Mouse (Mus musculus) liver, adult 2 months (tissue): ENCODE measurements around the gene Ptprn. TPM values are rescaled to one million over a fixed set of nuclear protein-coding genes. Genes with fewer than 3 reads are reported as not detected.

Experiments
- DNase-seq: peaks from one replicate; pipeline ENCODE4 v3.0.0-alpha.2; 2011; ENCODE audit warnings: low read depth, low spot score; ENCODE audit errors: extremely low read depth
- H3K27ac ChIP-seq: fragments of 200-500 bp; replicated peaks from 2 replicates; pipeline ENCODE4 v1.5.1; 2012; ENCODE audit warnings: low read depth, mild to moderate bottlenecking, control low read depth, inconsistent platforms, low read length; ENCODE audit not compliant: insufficient read depth
- H3K27me3 ChIP-seq: fragments of 200-500 bp; 2 replicates; pipeline ENCODE4 v1.6.1; 2012; ENCODE audit warnings: mild to moderate bottlenecking, moderate library complexity, low read length, inconsistent platforms; ENCODE audit not compliant: control insufficient read depth, insufficient read depth
- H3K36me3 ChIP-seq: fragments of 200-500 bp; 2 replicates; pipeline ENCODE4 v1.6.1; 2012; ENCODE audit warnings: low read length, inconsistent platforms; ENCODE audit not compliant: control insufficient read depth, insufficient read depth
- H3K4me1 ChIP-seq: fragments of 200-500 bp; 2 replicates; pipeline ENCODE4 v1.6.1; 2011; ENCODE audit warnings: low read length; ENCODE audit not compliant: control insufficient read depth, insufficient read depth
- H3K4me3 ChIP-seq: fragments of 200-500 bp; 2 replicates; pipeline ENCODE4 v1.5.1; 2011; ENCODE audit warnings: low read depth, mild to moderate bottlenecking, control low read depth, low read length, moderate library complexity; ENCODE audit not compliant: insufficient read depth
- H3K79me2 ChIP-seq: fragments of 200-500 bp; 2 replicates; pipeline ENCODE4 v1.6.1; 2012; ENCODE audit warnings: inconsistent platforms, mild to moderate bottlenecking, low read length, moderate library complexity; ENCODE audit not compliant: control insufficient read depth, insufficient read depth
- H3K9ac ChIP-seq: fragments of 200-500 bp; 2 replicates; pipeline ENCODE4 v1.6.1; 2012; ENCODE audit warnings: low read depth, mild to moderate bottlenecking, control low read depth, inconsistent platforms, low read length
- CTCF ChIP-seq: fragments of 200-500 bp; IDR thresholded peaks from 2 replicates; pipeline ENCODE4 v1.5.1; 2011; ENCODE audit warnings: low read depth, low read length, control low read depth
- POLR2A ChIP-seq: fragments of 200-500 bp; IDR thresholded peaks from 2 replicates; pipeline ENCODE4 v1.6.1; 2011; ENCODE audit warnings: low read length, control low read depth; ENCODE audit not compliant: insufficient read depth; ENCODE audit errors: extremely low read depth
- WGBS: fragments of 180-500 bp; shearing (Covaris S2); methylation state at CpG from one replicate; pipeline ENCODE4 v1.1.7; 2018; 5-methylcytosine and 5-hydroxymethylcytosine counted together
- polyA plus RNA-seq: library from polyadenylated mRNA; depleted of rRNA; stranded (reverse); fragments of >200 nt; gene quantifications from 2 replicates; pipeline ENCODE4 v1.2.3, GENCODE M21; 2012
- total RNA-seq: library from RNA; depleted of rRNA; stranded (reverse); fragments of >200 nt; gene quantifications from 2 replicates; pipeline ENCODE4 v1.2.3, GENCODE M21; 2014

Gene Ptprn
- total and polyA plus RNA-seq, 2 experiments: under 0.01 TPM; not detected in 1

- Histone ChIP-seq H3K27ac (no peak within 1 kb of the TSS), H3K9ac (no peak within 1 kb of the TSS), H3K79me2 (0 out of 2 replicates have a peak, but pooled peaks cover 2% of the 10 kb centered on the region), H3K4me3 (no peak within 1 kb of the TSS), H3K27me3 (no peaks in the 10 kb centered on the region), H3K36me3 (no peaks in the 10 kb centered on the region), H3K4me1 (peaks cover 2% of the 10 kb centered on the region)
- TF ChIP-seq POLR2A (no peak), CTCF (no peak)
- WGBS: 83% methylated on average over 5 of the region's 5 CpGs
- no peak for DNase-seq
These were observed 32.6 kb downstream of the Ptprn start, which contains the start of gene A630095N17Rik for GRCm38 (mm10) chr1:75231664-75232152. Gene A630095N17Rik, minus strand, starts transcription at chr1:75232102.

GRCm38 (mm10) chr1:75231224-75231623, 33.1 kb downstream of the Ptprn start:
- Histone ChIP-seq H3K27ac (no peak overlapping the region), H3K9ac (no peak overlapping the region), H3K27me3 (no peaks in the 10 kb centered on the region), H3K36me3 (no peaks in the 10 kb centered on the region), H3K4me1 (peaks cover 2% of the 10 kb centered on the region), H3K4me3 (no peak overlapping the region), H3K79me2 (no peaks in the 10 kb centered on the region)
- TF ChIP-seq POLR2A (no peak), CTCF (no peak)
- WGBS: 84% methylated on average over 4 of the region's 4 CpGs
- no peak for DNase-seq

GRCm38 (mm10) chr1:75230335-75230994, 33.8 kb downstream of the Ptprn start:
- Histone ChIP-seq H3K27me3 (no peaks in the 10 kb centered on the region), H3K79me2 (no peaks in the 10 kb centered on the region), H3K36me3 (no peaks in the 10 kb centered on the region), H3K4me1 (peaks cover 2% of the 10 kb centered on the region), H3K9ac (no peak overlapping the region), H3K4me3 (no peak overlapping the region), H3K27ac (no peak overlapping the region)
- WGBS: 78% methylated on average over 7 of the region's 7 CpGs
- DNase-seq: no peak
- no peak for TF ChIP-seq CTCF
- TF ChIP-seq POLR2A: no peak

GRCm38 (mm10) chr1:75229158-75229557, 35.1 kb downstream of the Ptprn start:
- Histone ChIP-seq H3K9ac (no peak overlapping the region), H3K79me2 (no peaks in the 10 kb centered on the region), H3K27ac (no peak overlapping the region), H3K4me3 (no peak overlapping the region), H3K4me1 (no peaks in the 10 kb centered on the region), H3K36me3 (no peaks in the 10 kb centered on the region), H3K27me3 (no peaks in the 10 kb centered on the region)
- WGBS: 72% methylated on average over 4 of the region's 4 CpGs
- no peak for TF ChIP-seq CTCF
- no peak for DNase-seq

GRCm38 (mm10) chr1:75227653-75228052, 36.6 kb downstream of the Ptprn start:
- Histone ChIP-seq H3K27ac (no peak overlapping the region), H3K4me1 (peaks cover 2% of the 10 kb centered on the region)
- 94% methylated on average over 1 of the region's 1 CpGs for WGBS

GRCm38 (mm10) chr1:75226138-75226537, 38.2 kb downstream of the Ptprn start:
- Histone ChIP-seq H3K4me3 (no peak overlapping the region), H3K9ac (no peak overlapping the region), H3K79me2 (no peaks in the 10 kb centered on the region), H3K27me3 (no peaks in the 10 kb centered on the region), H3K36me3 (no peaks in the 10 kb centered on the region), H3K27ac (no peak overlapping the region), H3K4me1 (peaks cover 5% of the 10 kb centered on the region)
- TF ChIP-seq CTCF (no peak), POLR2A (no peak)
- WGBS: 67% methylated on average over 2 of the region's 2 CpGs
- DNase-seq: no peak

More at GRCm38 (mm10) chr1:75227653-75228052, 36.6 kb downstream of the Ptprn start:
- H3K27me3 ChIP-seq: no peaks in the 10 kb centered on the region
- no peaks in the 10 kb centered on the region for H3K79me2 ChIP-seq
- H3K9ac ChIP-seq: no peak overlapping the region
- no peak for DNase-seq
- no peak for TF ChIP-seq POLR2A
- H3K4me3 ChIP-seq: no peak overlapping the region
- no peaks in the 10 kb centered on the region for H3K36me3 ChIP-seq
